Comparison of ENCODE assay signal across 19 mouse cellular contexts in the genomic region with DNA sequence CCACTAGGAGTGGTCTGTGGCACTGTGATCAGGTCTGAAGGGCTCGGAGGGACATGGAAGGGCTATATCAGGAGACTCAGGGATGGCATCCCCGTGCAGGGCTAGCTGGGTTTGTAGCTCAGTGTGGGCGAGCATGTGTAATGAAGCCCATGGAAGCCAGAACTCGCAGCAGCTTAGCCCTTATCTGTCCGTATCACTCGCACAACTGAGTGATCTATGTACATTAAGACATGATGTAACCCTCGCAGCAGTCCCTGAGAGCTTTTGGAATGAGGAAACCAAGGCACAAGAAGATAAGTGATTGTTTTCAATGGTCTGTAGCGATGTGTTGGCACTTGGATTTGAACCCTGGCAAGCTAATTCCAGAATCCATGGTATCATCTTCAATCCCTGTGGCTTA. TPM values are rescaled to one million over a fixed set of nuclear protein-coding genes. Genes with fewer than 3 reads are reported as not detected.
"Had no signal": no experiment of that assay in that cellular context is flagged by ENCODE, and none has a peak within 500 bp of the region (broad histone marks: within the 10 kb centered on the region; RNA-seq: fewer than 3 reads in every experiment).

No protein-coding gene starts in this region.

- H3K36me3 ChIP-seq: liver, embryonic 15.5 days; lung, embryonic 15.5 days; midbrain, embryonic 15.5 days; neural tube, embryonic 12.5 days had no signal

- H3K4me3 ChIP-seq: liver, embryonic 15.5 days; lung, embryonic 15.5 days; megakaryocyte, embryonic 14.5 days; midbrain, embryonic 15.5 days; neural tube, embryonic 12.5 days had no signal

- H3K27ac ChIP-seq: liver, embryonic 15.5 days; lung, embryonic 15.5 days; macrophage; midbrain, embryonic 15.5 days; neural tube, embryonic 12.5 days had no signal

- H3K9me3 ChIP-seq: liver, embryonic 15.5 days; lung, embryonic 15.5 days; midbrain, embryonic 15.5 days had no signal

- H3K9ac ChIP-seq: liver, embryonic 15.5 days; liver, postnatal 0 days; lung, embryonic 15.5 days; midbrain, embryonic 15.5 days; neural tube, embryonic 12.5 days had no signal

- ATAC-seq: liver, postnatal 0 days; lung, postnatal 0 days; midbrain, embryonic 15.5 days had no signal

- DNase-seq: liver, postnatal 0 days; lung, adult 2 months; lung, postnatal 14 days; lung, postnatal 36 days; right cerebral cortex, postnatal 14 days; thymus, adult 18-20 months; thymus, postnatal 14 days; thymus, postnatal 36 days had no signal

- H3K4me2 ChIP-seq: liver, embryonic 15.5 days; lung, embryonic 15.5 days; midbrain, embryonic 11.5 days; midbrain, embryonic 15.5 days; neural tube, embryonic 12.5 days had no signal

RNA-seq across cellular contexts. Expression of a gene that starts 3.0 kb away (rescaled TPM):
- total RNA-seq: megakaryocyte progenitor cell, adult 5-6 weeks; neutrophil, adult 5-6 weeks had no signal
- polyA plus RNA-seq: macrophage had no signal

RNA-seq across cellular contexts. Expression of a gene that starts 41.9 kb away (rescaled TPM):
- total RNA-seq: megakaryocyte progenitor cell, adult 5-6 weeks; monocyte, adult 5-6 weeks; neutrophil, adult 5-6 weeks had no signal
